Mouse (Mus musculus) liver, embryonic 13.5 days (tissue): ENCODE results near the gene Hist1h4a. TPM values are rescaled to one million over a fixed set of nuclear protein-coding genes. Genes with fewer than 3 reads are reported as not detected.
"Not testable (repeated sequence)": the region's sequence is repeated elsewhere in the genome, so short reads cannot be mapped to it uniquely, and the experiment has no call there.

Source experiments
- ATAC-seq: fragments of 200-750 bp; cut with Nextera tagmentation; 2 replicates; pipeline ENCODE4 v1.8.0; 2017; ENCODE audit warnings: low read depth, mild to moderate bottlenecking, moderate number of reproducible peaks, moderate library complexity
- DNase-seq: peaks from one replicate; pipeline ENCODE4 v3.0.0; 2022
- H3K27ac ChIP-seq: fragments of 300-500 bp; sonication (generic); 2 replicates; pipeline ENCODE4 v1.5.1; 2015; ENCODE audit warnings: moderate library complexity, mild to moderate bottlenecking, inconsistent platforms
- H3K27me3 ChIP-seq: fragments of 300-500 bp; sonication (generic); 2 replicates; pipeline ENCODE4 v1.6.1; 2015; ENCODE audit warnings: mild to moderate bottlenecking, inconsistent platforms
- H3K36me3 ChIP-seq: fragments of 300-500 bp; sonication (generic); 2 replicates; pipeline ENCODE4 v1.6.1; 2015; ENCODE audit warnings: mild to moderate bottlenecking, inconsistent platforms
- H3K4me1 ChIP-seq: fragments of 300-500 bp; sonication (generic); replicated peaks from 2 replicates; pipeline ENCODE4 v1.6.1; 2015; ENCODE audit warnings: inconsistent platforms
- H3K4me2 ChIP-seq: fragments of 300-500 bp; sonication (generic); 2 replicates; pipeline ENCODE4 v1.6.1; 2015; ENCODE audit warnings: inconsistent platforms, mild to moderate bottlenecking, moderate library complexity
- H3K4me3 ChIP-seq: fragments of 300-500 bp; sonication (generic); replicated peaks from 2 replicates; pipeline ENCODE4 v1.5.1; 2015; ENCODE audit warnings: mild to moderate bottlenecking, inconsistent platforms
- H3K9ac ChIP-seq: fragments of 300-500 bp; sonication (generic); 2 replicates; pipeline ENCODE4 v1.6.1; 2015; ENCODE audit warnings: mild to moderate bottlenecking, inconsistent platforms
- H3K9me3 ChIP-seq: fragments of 300-500 bp; sonication (generic); replicated peaks from 2 replicates; pipeline ENCODE4 v1.6.1; 2016; ENCODE audit warnings: inconsistent platforms
- WGBS: fragments of 180-500 bp; shearing (Covaris S2); methylation state at CpG from one replicate; pipeline ENCODE4 v1.1.7; 2015; ENCODE audit not compliant: insufficient replicate concordance; 5-methylcytosine and 5-hydroxymethylcytosine counted together
- polyA plus RNA-seq: library from polyadenylated mRNA; unstranded; fragments of >200 nt; fragmentation: Nextera tagmentation; extraction: Ambion mirVana; gene quantifications from 2 replicates; pipeline ENCODE4 v1.2.1, GENCODE M21; 2015

The Hist1h4a gene
- polyA plus RNA-seq, 1 experiment from 2014 or later, result 0.86 TPM

DNA sequence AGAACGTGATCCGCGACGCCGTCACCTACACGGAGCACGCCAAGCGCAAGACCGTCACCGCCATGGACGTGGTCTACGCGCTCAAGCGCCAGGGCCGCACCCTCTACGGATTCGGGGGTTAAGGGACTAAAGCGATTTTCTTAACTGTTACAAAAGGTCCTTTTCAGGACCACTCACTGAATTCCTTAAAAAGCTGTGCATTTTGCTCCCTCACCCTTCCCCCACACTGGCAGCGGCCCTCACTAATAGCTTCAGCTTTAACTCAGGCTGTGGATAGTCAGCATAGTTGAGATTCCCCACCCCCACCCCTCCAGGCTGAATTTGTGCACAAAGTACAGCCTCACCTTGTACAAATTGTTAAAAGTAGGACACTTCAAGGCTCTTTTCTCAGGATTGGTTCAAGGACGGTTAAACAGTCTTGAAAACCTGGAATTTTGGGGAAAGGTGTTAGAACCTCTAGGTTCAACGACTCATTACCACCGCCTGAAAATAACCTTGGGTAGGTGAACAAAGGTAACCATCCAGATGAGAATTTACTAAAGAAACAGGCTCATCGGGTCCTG is 3.7 kb downstream of the Hist1h4a start:
- peak overlapping the region; percentile 72 for H3K4me2 ChIP-seq
- H3K9me3 ChIP-seq, result no peaks in the 10 kb centered on the region
- 1% methylated on average over 13 of the region's 23 CpGs for WGBS
- H3K27me3 ChIP-seq, result no peaks in the 10 kb centered on the region
- DNase-seq (peak; percentile 74), ATAC-seq (peak; percentile 10)
- H3K36me3 ChIP-seq, result no peaks in the 10 kb centered on the region
- peak overlapping the region; percentile 52 for H3K4me3 ChIP-seq
- peak overlapping the region; percentile 98 for H3K27ac ChIP-seq
- H3K4me1 ChIP-seq, result peaks cover 65% of the 10 kb centered on the region
- peak overlapping the region; percentile 78 for H3K9ac ChIP-seq

DNA sequence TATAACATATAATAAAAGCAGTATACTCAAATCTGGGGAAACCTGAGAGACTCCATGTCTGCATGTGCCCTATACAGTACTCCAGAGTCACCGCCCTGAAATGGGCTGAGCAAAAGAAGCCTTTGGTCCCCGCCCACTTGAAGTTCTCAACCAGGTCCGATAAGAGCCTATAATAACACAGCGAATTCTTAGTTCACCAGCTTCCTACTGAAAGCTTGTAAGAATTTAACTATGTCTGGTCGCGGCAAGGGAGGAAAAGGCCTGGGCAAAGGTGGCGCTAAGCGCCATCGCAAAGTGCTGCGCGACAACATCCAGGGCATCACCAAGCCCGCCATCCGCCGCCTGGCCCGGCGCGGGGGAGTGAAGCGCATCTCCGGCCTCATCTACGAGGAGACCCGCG is 4.2 kb downstream of the Hist1h4a start, which contains the start of gene Hist1h4b:
TSS of gene Hist1h4b (plus strand) at position 224 of the 400 bp plus-strand sequence.
- ATAC-seq (peak; percentile 69), DNase-seq (peak; percentile 92)
- Histone ChIP-seq H3K9ac (peak within 1 kb of the TSS; percentile 78), H3K36me3 (no peaks in the 10 kb centered on the region), H3K9me3 (no peaks in the 10 kb centered on the region), H3K27me3 (no peaks in the 10 kb centered on the region), H3K4me3 (peak within 1 kb of the TSS; percentile 52), H3K4me1 (peaks cover 64% of the 10 kb centered on the region), H3K4me2 (peak within 1 kb of the TSS; percentile 72), H3K27ac (peak within 1 kb of the TSS; percentile 98)
- WGBS, result 1% methylated on average over 17 of the region's 22 CpGs

DNA sequence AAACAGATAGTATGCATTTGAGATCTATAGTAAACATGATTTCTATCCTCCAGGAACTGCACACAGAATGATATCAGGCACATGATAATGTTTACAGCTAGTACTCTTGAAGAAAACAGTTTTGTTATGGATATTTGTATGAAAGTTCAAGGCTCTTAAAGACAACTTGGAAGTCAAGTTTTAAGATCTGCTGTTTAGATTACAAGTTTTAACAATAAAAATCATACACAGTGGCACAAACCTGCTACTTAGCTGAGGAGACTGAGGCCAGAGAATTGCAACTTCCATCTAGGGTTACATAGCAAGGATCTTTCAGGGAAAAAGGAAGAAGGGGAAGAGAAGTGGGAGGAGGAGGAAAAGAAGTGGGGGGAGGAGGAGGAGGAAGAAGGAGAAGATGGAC is 6.0 kb downstream of the Hist1h4a start:
- ATAC-seq (no peak), DNase-seq (no peak)
- Histone ChIP-seq H3K27me3 (no peaks in the 10 kb centered on the region), H3K9ac (peak overlapping the region; percentile 40), H3K9me3 (no peaks in the 10 kb centered on the region), H3K27ac (peak overlapping the region; percentile 88), H3K4me2 (no peak overlapping the region), H3K4me3 (no peak overlapping the region), H3K36me3 (no peaks in the 10 kb centered on the region), H3K4me1 (peaks cover 59% of the 10 kb centered on the region)

DNA sequence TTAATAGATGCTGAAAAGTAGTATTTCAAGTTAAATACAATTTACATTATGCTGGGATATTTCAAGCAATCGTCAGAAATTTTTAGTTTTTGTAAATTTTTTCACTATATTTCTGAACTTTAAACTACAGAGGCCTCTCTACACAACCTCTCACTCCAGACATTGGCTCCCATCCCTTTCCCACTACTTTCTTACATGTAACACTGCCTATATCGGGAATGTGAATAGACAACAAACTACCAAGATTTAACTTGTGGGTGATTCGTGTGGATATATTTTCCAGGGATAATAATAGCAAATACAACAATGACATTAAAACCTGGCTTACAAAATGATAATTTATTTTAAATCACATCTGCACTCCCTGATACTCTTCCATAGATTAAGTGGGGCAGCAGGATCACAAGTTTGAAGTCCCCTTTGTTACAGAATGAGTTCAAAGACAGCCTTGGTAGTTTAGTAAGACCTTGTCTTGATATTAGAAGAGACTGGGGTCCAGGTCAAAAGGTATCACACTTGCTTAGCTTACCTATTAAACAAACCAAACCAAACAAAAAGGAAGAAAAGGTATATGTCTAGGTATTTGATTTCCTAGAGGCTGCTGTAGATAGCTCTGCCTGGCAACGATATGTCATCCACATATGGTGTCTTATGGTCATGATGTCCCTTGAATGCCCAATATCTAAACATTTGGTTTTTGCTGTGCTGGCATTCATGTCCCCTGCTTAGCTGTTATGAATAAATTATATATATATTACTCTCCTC is 7.5 kb downstream of the Hist1h4a start:
- H3K4me2 ChIP-seq, result peak overlapping the region; percentile 70
- no peaks in the 10 kb centered on the region for H3K36me3 ChIP-seq
- DNase-seq (no peak), ATAC-seq (no peak)
- peak overlapping the region; percentile 56 for H3K4me3 ChIP-seq
- peaks cover 55% of the 10 kb centered on the region for H3K4me1 ChIP-seq
- peak overlapping the region; percentile 85 for H3K9ac ChIP-seq
- H3K27ac ChIP-seq, result peak overlapping the region; percentile 97
- 52% methylated on average over 4 of the region's 4 CpGs for WGBS
- H3K9me3 ChIP-seq, result no peaks in the 10 kb centered on the region
- H3K27me3 ChIP-seq, result no peaks in the 10 kb centered on the region

DNA sequence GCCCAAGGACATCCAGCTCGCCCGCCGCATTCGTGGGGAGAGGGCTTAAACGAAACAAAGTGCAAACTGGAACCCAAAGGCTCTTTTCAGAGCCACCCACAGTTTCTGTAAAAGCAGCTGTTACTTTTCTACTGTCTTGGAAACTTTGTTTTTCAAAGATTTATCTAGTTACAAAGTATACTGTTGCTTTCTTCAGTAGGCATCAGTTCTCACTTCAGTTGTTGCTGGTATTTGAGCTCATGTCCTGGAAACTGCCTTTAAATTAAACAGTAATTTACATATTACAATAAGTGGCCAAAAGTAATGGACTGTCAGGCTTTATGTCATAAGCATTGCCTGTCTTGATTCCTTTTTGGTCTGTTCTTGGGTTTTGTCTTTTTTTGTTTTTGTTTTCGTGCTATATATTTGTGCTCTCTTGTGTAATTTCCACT is 8.3 kb downstream of the Hist1h4a start:
- Histone ChIP-seq H3K4me2 (peak overlapping the region; percentile 70), H3K27me3 (no peaks in the 10 kb centered on the region), H3K36me3 (no peaks in the 10 kb centered on the region), H3K9me3 (no peaks in the 10 kb centered on the region), H3K4me1 (peaks cover 56% of the 10 kb centered on the region), H3K4me3 (peak overlapping the region; percentile 56), H3K27ac (peak overlapping the region; percentile 97), H3K9ac (peak overlapping the region; percentile 85)
- DNase-seq (no peak), ATAC-seq (no peak)
- WGBS, result 3% methylated on average over 6 of the region's 6 CpGs

DNA sequence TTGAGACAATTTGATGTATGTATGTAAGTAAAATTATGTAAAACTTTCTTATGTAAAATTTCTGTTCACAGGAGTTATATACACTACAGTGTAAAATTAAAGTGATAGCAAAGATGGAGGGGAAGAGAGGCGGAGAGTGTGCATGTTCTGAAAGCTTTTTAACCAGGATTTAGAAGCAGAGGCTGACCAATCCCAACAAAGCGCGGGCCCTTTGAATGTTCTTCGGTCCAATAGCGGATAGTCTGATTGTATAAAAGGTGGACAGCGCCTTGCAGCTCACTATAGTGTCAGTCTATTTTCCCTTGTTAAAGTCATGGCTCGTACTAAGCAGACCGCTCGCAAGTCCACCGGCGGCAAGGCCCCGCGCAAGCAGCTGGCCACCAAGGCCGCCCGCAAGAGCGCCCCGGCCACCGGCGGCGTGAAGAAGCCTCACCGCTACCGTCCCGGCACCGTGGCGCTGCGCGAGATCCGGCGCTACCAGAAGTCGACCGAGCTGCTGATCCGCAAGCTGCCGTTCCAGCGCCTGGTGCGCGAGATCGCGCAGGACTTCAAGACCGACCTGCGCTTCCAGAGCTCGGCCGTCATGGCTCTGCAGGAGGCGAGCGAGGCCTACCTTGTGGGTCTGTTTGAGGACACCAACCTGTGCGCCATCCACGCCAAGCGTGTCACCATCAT is 8.8 kb downstream of the Hist1h4a start, which contains the start of gene Hist1h3b:
TSS of gene Hist1h3b (plus strand) at position 201 of the 675 bp plus-strand sequence.
- H3K9me3 ChIP-seq, H3K36me3 ChIP-seq, H3K27me3 ChIP-seq: not testable (repeated sequence)
- Histone ChIP-seq H3K9ac (peak within 1 kb of the TSS; percentile 85), H3K27ac (peak within 1 kb of the TSS; percentile 99), H3K4me1 (peaks cover 57% of the 10 kb centered on the region), H3K4me3 (peak within 1 kb of the TSS; percentile 56), H3K4me2 (peak within 1 kb of the TSS; percentile 70)
- under 1% methylated on average over 20 of the region's 47 CpGs for WGBS
- DNase-seq, result peak; percentile 89
- ATAC-seq, result peak; percentile 79

DNA sequence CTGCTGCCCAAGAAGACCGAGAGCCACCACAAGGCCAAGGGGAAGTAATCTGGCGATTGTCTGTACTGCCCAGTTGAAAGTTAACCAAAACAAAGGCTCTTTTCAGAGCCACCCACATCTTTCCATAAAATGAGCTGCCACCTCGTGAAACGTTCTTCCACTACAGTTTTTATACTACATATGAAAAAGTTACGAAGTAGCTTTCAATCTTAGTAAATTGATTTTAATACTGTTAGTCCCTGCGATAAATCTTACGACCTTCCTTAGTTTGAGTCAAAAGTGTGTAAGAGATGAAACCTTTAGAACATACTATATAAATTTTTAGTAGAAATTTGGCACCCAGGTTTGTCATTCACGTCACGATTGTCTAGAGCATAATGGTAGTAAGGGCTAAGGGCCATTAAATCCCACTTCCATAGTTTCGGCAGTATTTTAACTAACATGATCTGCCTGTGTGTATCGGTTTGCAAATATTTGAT is 9.5 kb downstream of the Hist1h4a start:
- H3K4me3 ChIP-seq, result peak overlapping the region; percentile 53
- under 1% methylated on average over 11 of the region's 11 CpGs for WGBS
- H3K4me2 ChIP-seq, result peak overlapping the region; percentile 63
- no peaks in the 10 kb centered on the region for H3K36me3 ChIP-seq
- peak; percentile 5; the same call in 1 of the 2 replicates for ATAC-seq
- DNase-seq, result peak; percentile 50
- peak overlapping the region; percentile 80 for H3K9ac ChIP-seq
- no peaks in the 10 kb centered on the region for H3K27me3 ChIP-seq
- peaks cover 60% of the 10 kb centered on the region for H3K4me1 ChIP-seq
- H3K9me3 ChIP-seq, result no peaks in the 10 kb centered on the region
- peak overlapping the region; percentile 99 for H3K27ac ChIP-seq

DNA sequence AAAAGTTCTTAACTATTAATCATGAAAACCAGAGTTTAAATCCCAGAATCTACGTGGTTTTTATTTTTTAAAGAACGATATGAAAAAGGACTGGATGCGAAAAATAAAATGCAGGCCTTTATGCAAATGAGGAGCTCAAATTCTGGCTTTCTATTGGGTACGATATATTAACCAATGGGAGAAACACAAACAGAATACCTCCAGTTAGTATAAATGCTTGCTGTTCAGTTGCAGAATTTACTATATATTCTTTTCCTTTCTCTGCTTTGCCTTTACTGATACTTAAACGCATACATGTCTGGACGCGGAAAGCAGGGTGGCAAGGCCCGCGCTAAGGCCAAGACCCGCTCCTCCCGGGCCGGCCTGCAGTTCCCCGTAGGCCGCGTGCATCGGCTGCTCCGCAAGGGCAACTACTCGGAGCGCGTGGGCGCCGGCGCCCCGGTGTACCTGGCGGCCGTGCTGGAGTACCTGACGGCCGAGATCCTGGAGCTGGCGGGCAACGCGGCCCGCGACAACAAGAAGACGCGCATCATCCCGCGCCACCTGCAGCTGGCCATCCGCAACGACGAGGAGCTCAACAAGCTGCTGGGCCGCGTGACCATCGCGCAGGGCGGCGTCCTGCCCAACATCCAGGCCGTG is 10.1 kb downstream of the Hist1h4a start, which contains the start of gene Hist1h2ab:
TSS of gene Hist1h2ab (plus strand) at position 288 of the 639 bp plus-strand sequence.
- H3K27ac ChIP-seq, result peak within 1 kb of the TSS; percentile 99
- peak; percentile 77 for DNase-seq
- H3K36me3 ChIP-seq, H3K9me3 ChIP-seq, H3K27me3 ChIP-seq: not testable (repeated sequence)
- peaks cover 56% of the 10 kb centered on the region for H3K4me1 ChIP-seq
- under 1% methylated on average over 29 of the region's 47 CpGs for WGBS
- H3K4me2 ChIP-seq, result peak within 1 kb of the TSS; percentile 63
- ATAC-seq, result peak; percentile 44
- peak within 1 kb of the TSS; percentile 53 for H3K4me3 ChIP-seq
- H3K9ac ChIP-seq, result peak within 1 kb of the TSS; percentile 80

DNA sequence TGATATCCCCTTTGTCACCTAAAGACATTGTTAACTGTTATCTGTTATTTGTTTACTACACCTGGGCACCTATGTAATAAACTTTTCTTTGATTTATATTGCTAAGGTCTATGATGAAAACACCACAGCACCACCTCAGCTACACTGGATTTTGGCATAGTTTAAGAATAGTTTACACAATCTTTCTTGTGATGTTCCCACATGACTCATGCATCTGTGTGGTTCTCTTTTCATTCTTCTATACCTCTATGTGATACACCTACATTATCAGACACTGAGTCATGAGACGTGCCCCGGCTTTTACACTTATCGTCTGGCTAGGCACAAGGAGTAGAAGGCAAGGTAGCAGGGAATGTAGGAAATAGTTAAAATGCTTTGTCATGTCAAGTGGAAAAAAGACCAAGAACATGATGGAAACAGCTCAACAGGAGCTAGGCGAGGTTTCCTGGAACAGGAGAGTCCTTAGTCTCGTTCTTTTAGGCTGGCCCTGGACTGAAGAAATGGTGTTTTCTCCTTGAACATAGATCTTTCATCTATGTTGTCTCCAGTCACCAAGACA is 11.4 kb downstream of the Hist1h4a start:
- DNase-seq, result no peak
- Histone ChIP-seq H3K27ac (peak overlapping the region; percentile 99), H3K9ac (peak overlapping the region; percentile 50)

DNA sequence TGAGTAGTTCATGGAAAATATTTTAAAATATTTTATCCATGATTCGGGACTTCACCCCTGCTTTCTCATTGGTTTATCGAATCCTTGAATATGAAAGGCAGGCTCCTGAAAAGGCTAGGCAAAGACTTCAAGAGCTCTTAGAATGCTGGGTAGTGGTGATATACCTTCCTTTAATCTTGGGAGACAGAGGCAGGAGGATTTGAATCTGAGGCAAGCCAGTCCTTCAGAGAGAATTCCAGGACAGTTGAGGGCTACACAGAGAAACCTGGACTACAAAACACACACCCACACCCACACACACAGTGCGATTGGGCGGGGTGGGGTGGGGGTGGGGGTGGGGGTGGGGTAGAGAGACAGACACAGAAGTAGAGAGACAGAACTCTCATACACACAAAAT is 13.1 kb downstream of the Hist1h4a start:
- no peaks in the 10 kb centered on the region for H3K36me3 ChIP-seq
- peak overlapping the region; percentile 77 for H3K9ac ChIP-seq
- peak overlapping the region; percentile 99 for H3K27ac ChIP-seq
- ATAC-seq (no peak), DNase-seq (no peak)
- H3K4me3 ChIP-seq, result peak overlapping the region; percentile 59
- H3K27me3 ChIP-seq, result no peaks in the 10 kb centered on the region
- no peaks in the 10 kb centered on the region for H3K9me3 ChIP-seq
- WGBS, result 8% methylated on average over 4 of the region's 4 CpGs
- H3K4me1 ChIP-seq, result peaks cover 50% of the 10 kb centered on the region
- H3K4me2 ChIP-seq, result peak overlapping the region; percentile 67

More for the DNA sequence above, 11.4 kb downstream of the Hist1h4a start:
- no peak overlapping the region for H3K4me2 ChIP-seq
- H3K36me3 ChIP-seq, result no peaks in the 10 kb centered on the region
- no peaks in the 10 kb centered on the region for H3K9me3 ChIP-seq
- H3K4me1 ChIP-seq, result peaks cover 47% of the 10 kb centered on the region
- H3K4me3 ChIP-seq, result no peak overlapping the region
- no peak for ATAC-seq
- 82% methylated on average over 5 of the region's 5 CpGs for WGBS
- no peaks in the 10 kb centered on the region for H3K27me3 ChIP-seq
